Mouse (Mus musculus) embryonic facial prominence, embryonic 12.5 days (tissue): ENCODE data around the gene Mettl4. TPM values are rescaled to one million over a fixed set of nuclear protein-coding genes. Genes with fewer than 3 reads are reported as not detected.
"Not testable (repeated sequence)": the region's sequence is repeated elsewhere in the genome, so short reads cannot be mapped to it uniquely, and the experiment has no call there.

ENCODE experiments used
- ATAC-seq: fragments of 200-750 bp; cut with Nextera tagmentation; 2 replicates; pipeline ENCODE4 v1.8.0; 2017; ENCODE audit not compliant: insufficient number of reproducible peaks, insufficient read depth, low FRiP score, low TSS enrichment
- H3K27ac ChIP-seq: fragments of 300-500 bp; sonication (generic); 2 replicates; pipeline ENCODE4 v1.5.1; 2016; ENCODE audit warnings: mild to moderate bottlenecking
- H3K27me3 ChIP-seq: fragments of 300-500 bp; sonication (generic); 2 replicates; pipeline ENCODE4 v1.6.1; 2016; ENCODE audit warnings: mild to moderate bottlenecking, moderate library complexity
- H3K36me3 ChIP-seq: fragments of 300-500 bp; sonication (generic); 2 replicates; pipeline ENCODE4 v1.6.1; 2016; ENCODE audit warnings: mild to moderate bottlenecking
- H3K4me1 ChIP-seq: fragments of 300-500 bp; sonication (generic); 2 replicates; pipeline ENCODE4 v1.6.1; 2016
- H3K4me2 ChIP-seq: fragments of 300-500 bp; sonication (generic); replicated peaks from 2 replicates; pipeline ENCODE4 v1.6.1; 2016; ENCODE audit warnings: mild to moderate bottlenecking, moderate library complexity
- H3K4me3 ChIP-seq: fragments of 300-500 bp; sonication (generic); 2 replicates; pipeline ENCODE4 v1.5.1; 2016; ENCODE audit warnings: mild to moderate bottlenecking
- H3K9ac ChIP-seq: fragments of 300-500 bp; sonication (generic); 2 replicates; pipeline ENCODE4 v1.6.1; 2016; ENCODE audit warnings: mild to moderate bottlenecking, moderate library complexity
- H3K9me3 ChIP-seq: fragments of 300-500 bp; sonication (generic); 2 replicates; pipeline ENCODE4 v1.6.1; 2016; ENCODE audit warnings: mild to moderate bottlenecking, moderate library complexity
- WGBS: fragments of 180-500 bp; shearing (Covaris S2); methylation state at CpG from one replicate; pipeline ENCODE4 v1.1.7; 2016; 5-methylcytosine and 5-hydroxymethylcytosine counted together
- polyA plus RNA-seq: library from polyadenylated mRNA; unstranded; fragments of >200 nt; fragmentation: Nextera tagmentation; extraction: Ambion mirVana; gene quantifications from 2 replicates; pipeline ENCODE4 v1.2.1, GENCODE M21; 2016

The Mettl4 gene
- polyA plus RNA-seq: 27.4 and 27.7 TPM in 2 replicates

GRCm38 (mm10) chr17:94749466-94750135 lies at the start of gene Mettl4:
TSS of gene Mettl4 (minus strand) at chr17:94750019.
- H3K9me3 ChIP-seq: no peaks in the 10 kb centered on the region
- ATAC-seq: peak; percentile 98
- H3K4me2 ChIP-seq: peak within 1 kb of the TSS; percentile 75
- peak within 1 kb of the TSS; percentile 63 for H3K4me3 ChIP-seq
- WGBS: under 1% methylated on average over 56 of the region's 56 CpGs
- H3K36me3 ChIP-seq: no peaks in the 10 kb centered on the region
- no peaks in the 10 kb centered on the region for H3K27me3 ChIP-seq
- peak within 1 kb of the TSS; percentile 96 for H3K27ac ChIP-seq
- H3K4me1 ChIP-seq: peaks cover 10% of the 10 kb centered on the region
- peak within 1 kb of the TSS; percentile 60 for H3K9ac ChIP-seq

GRCm38 (mm10) chr17:94778871-94779482 lies 29.2 kb upstream of the Mettl4 start:
- no peak overlapping the region for H3K27ac ChIP-seq
- ATAC-seq: no peak
- WGBS: 71% methylated on average over 2 of the region's 2 CpGs
- peaks cover 15% of the 10 kb centered on the region for H3K36me3 ChIP-seq
- no peak overlapping the region for H3K4me2 ChIP-seq
- no peaks in the 10 kb centered on the region for H3K4me1 ChIP-seq
- H3K9me3 ChIP-seq: no peaks in the 10 kb centered on the region
- no peaks in the 10 kb centered on the region for H3K27me3 ChIP-seq
- no peak overlapping the region for H3K9ac ChIP-seq
- no peak overlapping the region for H3K4me3 ChIP-seq

GRCm38 (mm10) chr17:94768491-94768890 lies 18.7 kb upstream of the Mettl4 start:
- Histone ChIP-seq H3K9me3 (no peaks in the 10 kb centered on the region), H3K4me1 (no peaks in the 10 kb centered on the region), H3K27ac (no peak overlapping the region), H3K27me3 (no peaks in the 10 kb centered on the region), H3K9ac (no peak overlapping the region), H3K4me3 (no peak overlapping the region), H3K4me2 (no peak overlapping the region), H3K36me3 (peaks cover 27% of the 10 kb centered on the region)
- no peak for ATAC-seq
- 94% methylated on average over 2 of the region's 2 CpGs for WGBS

GRCm38 (mm10) chr17:94764711-94765110 lies 14.9 kb upstream of the Mettl4 start:
- Histone ChIP-seq H3K4me1 (no peaks in the 10 kb centered on the region), H3K4me2 (no peak overlapping the region), H3K4me3 (no peak overlapping the region), H3K27me3 (no peaks in the 10 kb centered on the region), H3K9me3 (no peaks in the 10 kb centered on the region), H3K27ac (no peak overlapping the region), H3K9ac (no peak overlapping the region), H3K36me3 (peaks cover 19% of the 10 kb centered on the region)
- 89% methylated on average over 3 of the region's 3 CpGs for WGBS
- no peak for ATAC-seq

GRCm38 (mm10) chr17:94764011-94764410 lies 14.2 kb upstream of the Mettl4 start:
- no peak for ATAC-seq
- H3K4me1 ChIP-seq: no peaks in the 10 kb centered on the region
- H3K36me3 ChIP-seq: peaks cover 17% of the 10 kb centered on the region
- no peak overlapping the region for H3K27ac ChIP-seq
- no peaks in the 10 kb centered on the region for H3K9me3 ChIP-seq
- no peak overlapping the region for H3K4me2 ChIP-seq
- H3K27me3 ChIP-seq: no peaks in the 10 kb centered on the region
- 83% methylated on average over 1 of the region's 1 CpGs for WGBS
- no peak overlapping the region for H3K4me3 ChIP-seq
- no peak overlapping the region for H3K9ac ChIP-seq

- no peak overlapping the region for H3K4me2 ChIP-seq
- WGBS: 86% methylated on average over 3 of the region's 3 CpGs
- H3K27ac ChIP-seq: no peak overlapping the region
- no peak overlapping the region for H3K4me3 ChIP-seq
- no peak for ATAC-seq
- H3K27me3 ChIP-seq: no peaks in the 10 kb centered on the region
- no peak overlapping the region for H3K9ac ChIP-seq
- peaks cover 19% of the 10 kb centered on the region for H3K36me3 ChIP-seq
- no peaks in the 10 kb centered on the region for H3K4me1 ChIP-seq
- no peaks in the 10 kb centered on the region for H3K9me3 ChIP-seq
Observed at GRCm38 (mm10) chr17:94762405-94762804, 12.6 kb upstream of the Mettl4 start.

- no peaks in the 10 kb centered on the region for H3K27me3 ChIP-seq
- H3K36me3 ChIP-seq: no peaks in the 10 kb centered on the region
- WGBS: 2% methylated on average over 22 of the region's 22 CpGs
- ATAC-seq: no peak; the same call in 1 of the 2 replicates
- peaks cover 10% of the 10 kb centered on the region for H3K4me1 ChIP-seq
- H3K9me3 ChIP-seq: no peaks in the 10 kb centered on the region
- H3K27ac ChIP-seq: peak overlapping the region; percentile 96
- peak overlapping the region; percentile 63 for H3K4me3 ChIP-seq
- H3K9ac ChIP-seq: peak overlapping the region; percentile 60
- H3K4me2 ChIP-seq: peak overlapping the region; percentile 75
Observed at GRCm38 (mm10) chr17:94750136-94750729, 414 bp upstream of the Mettl4 start.

GRCm38 (mm10) chr17:94738173-94738572 lies 11.6 kb downstream of the Mettl4 start:
- 88% methylated on average over 4 of the region's 4 CpGs for WGBS

GRCm38 (mm10) chr17:94735885-94736284 lies 13.9 kb downstream of the Mettl4 start:
- Histone ChIP-seq H3K9ac (no peak overlapping the region), H3K27me3 (no peaks in the 10 kb centered on the region), H3K36me3 (0 out of 2 replicates have a peak, but pooled peaks cover 8% of the 10 kb centered on the region), H3K9me3 (no peaks in the 10 kb centered on the region), H3K4me3 (no peak overlapping the region), H3K4me1 (no peaks in the 10 kb centered on the region), H3K4me2 (no peak overlapping the region), H3K27ac (no peak overlapping the region)
- no peak for ATAC-seq

More at GRCm38 (mm10) chr17:94738173-94738572, 11.6 kb downstream of the Mettl4 start:
- H3K9me3 ChIP-seq: no peaks in the 10 kb centered on the region
- no peak for ATAC-seq
- no peak overlapping the region for H3K9ac ChIP-seq
- H3K4me3 ChIP-seq: no peak overlapping the region
- H3K36me3 ChIP-seq: 0 out of 2 replicates have a peak, but pooled peaks cover 4% of the 10 kb centered on the region
- no peak overlapping the region for H3K4me2 ChIP-seq
- H3K4me1 ChIP-seq: no peaks in the 10 kb centered on the region
- H3K27me3 ChIP-seq: no peaks in the 10 kb centered on the region
- no peak overlapping the region for H3K27ac ChIP-seq

GRCm38 (mm10) chr17:94735437-94735836 lies 14.4 kb downstream of the Mettl4 start:
- no peak overlapping the region for H3K4me3 ChIP-seq
- no peaks in the 10 kb centered on the region for H3K9me3 ChIP-seq
- no peak for ATAC-seq
- no peak overlapping the region for H3K9ac ChIP-seq
- H3K27me3 ChIP-seq: no peaks in the 10 kb centered on the region
- no peaks in the 10 kb centered on the region for H3K4me1 ChIP-seq
- H3K36me3 ChIP-seq: 0 out of 2 replicates have a peak, but pooled peaks cover 8% of the 10 kb centered on the region
- no peak overlapping the region for H3K4me2 ChIP-seq
- 65% methylated on average over 4 of the region's 4 CpGs for WGBS
- no peak overlapping the region for H3K27ac ChIP-seq

GRCm38 (mm10) chr17:94730416-94730815 lies 19.4 kb downstream of the Mettl4 start:
- H3K9me3 ChIP-seq, H3K9ac ChIP-seq, H3K27me3 ChIP-seq, H3K27ac ChIP-seq, H3K4me1 ChIP-seq, ATAC-seq, H3K4me2 ChIP-seq, H3K4me3 ChIP-seq: not testable (repeated sequence)
- WGBS: 28% methylated on average over 2 of the region's 2 CpGs
- peaks cover 16% of the 10 kb centered on the region; the same call in 1 of the 2 replicates for H3K36me3 ChIP-seq

- ATAC-seq: no peak
- H3K27me3 ChIP-seq: no peaks in the 10 kb centered on the region
- H3K4me2 ChIP-seq: no peak overlapping the region
- H3K4me3 ChIP-seq: no peak overlapping the region
- no peaks in the 10 kb centered on the region for H3K4me1 ChIP-seq
- no peak overlapping the region for H3K9ac ChIP-seq
- peaks cover 8% of the 10 kb centered on the region; the same call in 1 of the 2 replicates for H3K36me3 ChIP-seq
- no peak overlapping the region for H3K27ac ChIP-seq
- 93% methylated on average over 4 of the region's 4 CpGs for WGBS
- H3K9me3 ChIP-seq: no peaks in the 10 kb centered on the region
Observed at GRCm38 (mm10) chr17:94726750-94727149, 23.1 kb downstream of the Mettl4 start.
